Mouse (Mus musculus): ENCODE data around the gene Mrtfb.

DNA sequence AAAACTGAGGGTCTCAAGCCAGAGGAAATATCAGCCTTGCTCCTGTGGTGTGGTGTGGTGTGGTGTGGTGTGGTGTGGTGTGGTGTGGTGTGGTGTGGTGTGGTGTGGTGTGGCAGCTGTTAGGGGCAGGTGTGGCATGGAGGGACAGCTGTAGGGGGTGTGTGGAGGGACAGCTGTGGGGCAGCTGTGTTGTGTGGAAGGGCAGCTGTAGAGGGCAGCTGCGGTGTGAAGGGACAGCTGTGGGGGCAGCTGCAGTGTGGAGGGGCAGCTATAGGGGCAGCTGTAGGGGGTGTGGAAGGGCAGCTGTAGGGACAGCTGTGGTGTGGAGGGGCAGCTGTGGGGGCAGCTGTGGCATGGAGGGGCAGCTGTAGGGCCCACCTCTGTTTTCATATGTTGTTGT, 172.5 kb downstream of the Mrtfb start:
- TF ChIP-seq CTCF (IDR thresholded peaks at IDR 0.05; ENCODE audit: borderline replicate concordance, insufficient read depth, low read length): no peak
- TF ChIP-seq POLR2A (IDR thresholded peaks at IDR 0.05; ENCODE audit: low read depth, low read length): no peak
